Mouse (Mus musculus): ENCODE data around the gene Trp73.

Gene Trp73

GRCm38 (mm10) chr4:154142211-154143040 lies 2.4 kb upstream of the Trp73 start, which contains the start of gene Wrap73:
Wrap73 (plus strand) TSS chr4:154142372.
- peak; percentile 82 to 88 for DNase-seq (ENCODE audit: low spot score in 2 of 2)

- peak in 1 of 2 experiments; percentile 26 for DNase-seq (ENCODE audit: low spot score in 2 of 2)
Observed at GRCm38 (mm10) chr4:154141009-154141867, 1.2 kb upstream of the Trp73 start.

GRCm38 (mm10) chr4:154140213-154141008 lies 403 bp upstream of the Trp73 start:
- peak in 1 of 2 experiments; percentile 19 for DNase-seq (ENCODE audit: low spot score in 2 of 2)

GRCm38 (mm10) chr4:154139671-154140181 lies 282 bp downstream of the Trp73 start:
- peak in 1 of 2 experiments; percentile 22 for DNase-seq (ENCODE audit: low spot score in 2 of 2)

GRCm38 (mm10) chr4:154137139-154137538 lies 2.9 kb downstream of the Trp73 start:
- no peak for DNase-seq (ENCODE audit: low spot score in 2 of 2)

- DNase-seq (ENCODE audit: low spot score in 2 of 2) = no peak
Observed at GRCm38 (mm10) chr4:154134803-154135202, 5.2 kb downstream of the Trp73 start.

GRCm38 (mm10) chr4:154131894-154132293 lies 8.1 kb downstream of the Trp73 start:
- DNase-seq (ENCODE audit: low spot score in 2 of 2) = no peak

- DNase-seq (ENCODE audit: low spot score in 2 of 2) = no peak
Observed at GRCm38 (mm10) chr4:154129950-154130349, 10.1 kb downstream of the Trp73 start.

- no peak for DNase-seq (ENCODE audit: low spot score in 2 of 2)
Observed at GRCm38 (mm10) chr4:154127273-154127672, 12.7 kb downstream of the Trp73 start.

- DNase-seq (ENCODE audit: low spot score in 2 of 2) = no peak
Observed at GRCm38 (mm10) chr4:154125202-154125601, 14.8 kb downstream of the Trp73 start.

- no peak for DNase-seq (ENCODE audit: low spot score in 2 of 2)
Observed at GRCm38 (mm10) chr4:154123553-154123952, 16.5 kb downstream of the Trp73 start.

- no peak for DNase-seq (ENCODE audit: low spot score in 2 of 2)
Observed at GRCm38 (mm10) chr4:154122374-154122773, 17.6 kb downstream of the Trp73 start.

GRCm38 (mm10) chr4:154121800-154122199 lies 18.2 kb downstream of the Trp73 start:
- DNase-seq (ENCODE audit: low spot score in 2 of 2) = no peak

GRCm38 (mm10) chr4:154119208-154119607 lies 20.8 kb downstream of the Trp73 start:
- DNase-seq (ENCODE audit: low spot score in 2 of 2) = no peak

- DNase-seq (ENCODE audit: low spot score in 2 of 2) = no peak
Observed at GRCm38 (mm10) chr4:154118782-154119181, 21.2 kb downstream of the Trp73 start.

GRCm38 (mm10) chr4:154116421-154116820 lies 23.6 kb downstream of the Trp73 start:
- DNase-seq (ENCODE audit: low spot score in 2 of 2) = no peak

- no peak for DNase-seq (ENCODE audit: low spot score in 2 of 2)
Observed at GRCm38 (mm10) chr4:154109850-154110243, 30.2 kb downstream of the Trp73 start.

- DNase-seq (ENCODE audit: low spot score in 2 of 2) = no peak
Observed at GRCm38 (mm10) chr4:154109216-154109849, 30.7 kb downstream of the Trp73 start.

- DNase-seq (ENCODE audit: low spot score in 2 of 2) = no peak
Observed at GRCm38 (mm10) chr4:154106497-154107061, 33.4 kb downstream of the Trp73 start.

- peak; percentile 27 to 44 for DNase-seq (ENCODE audit: low spot score in 2 of 2)
Observed at GRCm38 (mm10) chr4:154105381-154106001, 34.5 kb downstream of the Trp73 start.
